26 mouse cellular contexts compared by ENCODE assay signal in the genomic region with DNA sequence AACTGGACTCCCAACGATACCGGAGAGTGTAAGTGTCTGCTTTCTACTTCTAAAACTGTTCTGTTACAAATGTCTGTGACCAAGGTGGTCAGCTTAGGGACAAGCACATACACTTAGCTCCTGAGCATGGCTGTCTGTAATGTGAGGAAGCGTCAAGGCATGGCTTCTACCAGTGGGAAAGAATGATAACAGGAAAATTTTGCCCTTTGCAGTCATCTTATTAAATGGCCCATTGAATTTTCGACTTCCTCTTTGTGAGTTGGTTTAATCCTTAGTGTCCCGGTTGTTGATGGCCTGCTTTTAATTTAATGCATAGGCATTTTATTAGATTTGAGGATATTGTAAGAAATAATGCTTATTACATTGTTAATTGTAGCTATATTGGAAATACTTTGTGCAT.
"Had no signal": no experiment of that assay in that cellular context is flagged by ENCODE, and none has a peak within 500 bp of the region (broad histone marks: within the 10 kb centered on the region; RNA-seq: fewer than 3 reads in every experiment).

No protein-coding gene starts in this region.

- H3K27ac ChIP-seq: embryonic facial prominence, embryonic 10.5 days; embryonic facial prominence, embryonic 12.5 days; embryonic facial prominence, embryonic 13.5 days; embryonic facial prominence, embryonic 15.5 days; forebrain, embryonic 10.5 days; forebrain, embryonic 12.5 days; forebrain, embryonic 13.5 days; forebrain, embryonic 15.5 days; gastrocnemius, adult 2 months; heart, adult 2 months; heart, embryonic 10.5 days had no signal

- H3K9me3 ChIP-seq: embryonic facial prominence, embryonic 10.5 days; embryonic facial prominence, embryonic 12.5 days; embryonic facial prominence, embryonic 13.5 days; embryonic facial prominence, embryonic 15.5 days; forebrain, embryonic 10.5 days; forebrain, embryonic 12.5 days; forebrain, embryonic 13.5 days; forebrain, embryonic 15.5 days; heart, embryonic 10.5 days had no signal

- ATAC-seq: forebrain, embryonic 13.5 days; forebrain, embryonic 14.5 days; forebrain, embryonic 15.5 days; forebrain, embryonic 16.5 days; forebrain, postnatal 0 days had no signal

- H3K27me3 ChIP-seq: embryonic facial prominence, embryonic 12.5 days; embryonic facial prominence, embryonic 13.5 days; embryonic facial prominence, embryonic 15.5 days; forebrain, embryonic 12.5 days; forebrain, embryonic 13.5 days; forebrain, embryonic 15.5 days had no signal

- H3K36me3 ChIP-seq: embryonic facial prominence, embryonic 10.5 days; embryonic facial prominence, embryonic 12.5 days; embryonic facial prominence, embryonic 13.5 days; embryonic facial prominence, embryonic 15.5 days; forebrain, embryonic 12.5 days; forebrain, embryonic 15.5 days had no signal

- H3K9ac ChIP-seq: embryonic facial prominence, embryonic 12.5 days; embryonic facial prominence, embryonic 13.5 days; embryonic facial prominence, embryonic 15.5 days; forebrain, embryonic 12.5 days; forebrain, embryonic 13.5 days; forebrain, embryonic 15.5 days; forebrain, postnatal 0 days had no signal

- H3K4me1 ChIP-seq: embryonic facial prominence, embryonic 10.5 days; embryonic facial prominence, embryonic 12.5 days; embryonic facial prominence, embryonic 13.5 days; embryonic facial prominence, embryonic 15.5 days; forebrain, embryonic 10.5 days; forebrain, embryonic 12.5 days; forebrain, embryonic 13.5 days; forebrain, embryonic 15.5 days; heart, embryonic 10.5 days had no signal

- H3K4me3 ChIP-seq: embryonic facial prominence, embryonic 10.5 days; embryonic facial prominence, embryonic 12.5 days; embryonic facial prominence, embryonic 13.5 days; embryonic facial prominence, embryonic 15.5 days; erythroblast, embryonic 14.5 days; forebrain, embryonic 10.5 days; forebrain, embryonic 12.5 days; forebrain, embryonic 13.5 days; forebrain, embryonic 15.5 days; gastrocnemius, adult 2 months; heart, adult 2 months; heart, embryonic 10.5 days had no signal

- DNase-seq: cerebellum, adult 9-11 months; cerebellum, postnatal 10 days; cerebellum, postnatal 14 days; cerebellum, postnatal 25 days; cerebellum, postnatal 36 days; embryo, embryonic 11 days; forebrain, postnatal 0 days; gastrocnemius, adult 2 months; gastrocnemius, postnatal 10 days; gastrocnemius, postnatal 25 days; gastrocnemius, postnatal 36 days; heart, adult 11 months; heart, adult 18-20 months; heart, adult 2 months had no signal
